9 mouse cellular contexts compared by ENCODE assay signal in the genomic region with DNA sequence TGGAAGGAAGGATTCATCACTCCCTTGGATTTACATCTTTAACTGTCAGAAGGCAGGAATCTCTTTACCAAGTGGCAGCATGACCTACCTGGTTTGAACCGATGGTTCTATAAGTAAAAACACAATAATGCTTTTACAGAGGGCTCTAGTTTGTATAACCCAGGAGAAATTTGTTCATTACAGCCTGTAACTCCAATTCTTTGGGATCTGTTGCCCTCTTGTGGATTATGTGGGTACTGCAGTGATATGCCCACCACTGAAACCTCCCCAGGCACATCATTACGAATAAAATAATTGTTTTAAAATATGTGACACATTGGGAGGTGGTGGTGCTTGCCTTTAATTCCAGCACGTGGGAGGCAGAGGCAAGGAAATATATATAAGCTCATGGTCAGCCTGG.
DNase-seq lines count a peak whose midpoint lies in the region; ATAC-seq and TF ChIP-seq lines count a peak whose summit lies in the region.
"Had no signal": no experiment of that assay in that cellular context is flagged by ENCODE, and none has a peak within 500 bp of the region (broad histone marks: within the 10 kb centered on the region; RNA-seq: fewer than 3 reads in every experiment).

No protein-coding gene starts in this region.

- peak; percentile 74 for DNase-seq in embryo, embryonic 10.5 days (ENCODE audit: low spot score)
- DNase-seq in left cerebral cortex, postnatal 36 days (ENCODE audit: low spot score in 2 of 2), result peak; percentile 18 to 57
- peak; percentile 40 for DNase-seq in neural tube, embryonic 10.5 days (ENCODE audit: extremely low spot score, low spot score)
- peak; percentile 21 for DNase-seq in thymus, postnatal 14 days

- no peaks in the 10 kb centered on the region for H3K4me1 ChIP-seq in intestine, postnatal 0 days (replicated peaks; ENCODE audit: control insufficient read depth, insufficient read depth, low read length)
- H3K4me1 ChIP-seq in intestine, embryonic 15.5 days (replicated peaks), result no peaks in the 10 kb centered on the region
- H3K4me1 ChIP-seq in hindbrain, embryonic 12.5 days, result no peaks in the 10 kb centered on the region
- H3K4me1 ChIP-seq: liver, embryonic 15.5 days had no signal

- H3K9me3 ChIP-seq in intestine, postnatal 0 days (ENCODE audit: control insufficient read depth), result no peaks in the 10 kb centered on the region
- no peaks in the 10 kb centered on the region for H3K9me3 ChIP-seq in intestine, embryonic 15.5 days
- H3K9me3 ChIP-seq in hindbrain, embryonic 12.5 days (replicated peaks), result no peaks in the 10 kb centered on the region
- H3K9me3 ChIP-seq: liver, embryonic 15.5 days had no signal

- H3K27me3 ChIP-seq in intestine, postnatal 0 days (replicated peaks; ENCODE audit: control insufficient read depth, insufficient read depth, low read length), result no peaks in the 10 kb centered on the region
- H3K27me3 ChIP-seq in intestine, embryonic 15.5 days (replicated peaks), result no peaks in the 10 kb centered on the region
- H3K27me3 ChIP-seq in hindbrain, embryonic 12.5 days, result no peaks in the 10 kb centered on the region
- H3K27me3 ChIP-seq: liver, embryonic 15.5 days had no signal

- peak; percentile 84 for TF ChIP-seq CTCF in intestine, postnatal 0 days (IDR thresholded peaks at IDR 0.05; ENCODE audit: low read depth)

- no peak overlapping the region for H3K27ac ChIP-seq in intestine, postnatal 0 days (ENCODE audit: low read depth, low read length)
- H3K27ac ChIP-seq in intestine, embryonic 15.5 days, result no peak overlapping the region
- no peak overlapping the region for H3K27ac ChIP-seq in hindbrain, embryonic 12.5 days
- H3K27ac ChIP-seq: liver, embryonic 15.5 days had no signal

- intact Hi-C loops in left cerebral cortex, postnatal 36 days (cut with DNase I), result loop anchor here (1.0 to 5.0 kb wide), 3 partner anchors 238 to 1173 kb away; no protein-coding TSS in a partner anchor

- H3K4me3 ChIP-seq in intestine, postnatal 0 days (ENCODE audit: low read depth, low read length), result no peak overlapping the region
- H3K4me3 ChIP-seq in intestine, embryonic 15.5 days (replicated peaks), result no peak overlapping the region
- H3K4me3 ChIP-seq in hindbrain, embryonic 12.5 days, result no peak overlapping the region
- H3K4me3 ChIP-seq: liver, embryonic 15.5 days had no signal

- WGBS in intestine, postnatal 0 days, result 10% methylated on average over 3 of the region's 3 CpGs
- WGBS in intestine, embryonic 15.5 days, result 17% methylated on average over 3 of the region's 3 CpGs
- WGBS in hindbrain, embryonic 12.5 days, result 17% methylated on average over 3 of the region's 3 CpGs

- H3K9ac ChIP-seq in intestine, postnatal 0 days (ENCODE audit: low read depth, low read length), result no peak overlapping the region
- H3K9ac ChIP-seq in intestine, embryonic 15.5 days, result no peak overlapping the region
- no peak overlapping the region for H3K9ac ChIP-seq in hindbrain, embryonic 12.5 days
- H3K9ac ChIP-seq: liver, embryonic 15.5 days had no signal

- no peak overlapping the region for H3K4me2 ChIP-seq in intestine, postnatal 0 days (replicated peaks; ENCODE audit: low read depth)
- no peak overlapping the region for H3K4me2 ChIP-seq in intestine, embryonic 15.5 days (replicated peaks)
- no peak overlapping the region for H3K4me2 ChIP-seq in hindbrain, embryonic 12.5 days (replicated peaks)
- H3K4me2 ChIP-seq: liver, embryonic 15.5 days had no signal

- ATAC-seq in intestine, postnatal 0 days, result no peak
- ATAC-seq in intestine, embryonic 15.5 days, result no peak
- ATAC-seq in activated CD4-positive, CD25-positive, alpha-beta regulatory T cell, adult 4 months, result peak; percentile 43
- peak; percentile 48; the same call in 1 of the 2 replicates for ATAC-seq in hindbrain, embryonic 12.5 days (ENCODE audit: low FRiP score)

- H3K36me3 ChIP-seq in intestine, postnatal 0 days (ENCODE audit: control insufficient read depth, insufficient read depth), result no peaks in the 10 kb centered on the region
- no peaks in the 10 kb centered on the region for H3K36me3 ChIP-seq in intestine, embryonic 15.5 days
- no peaks in the 10 kb centered on the region for H3K36me3 ChIP-seq in hindbrain, embryonic 12.5 days
- H3K36me3 ChIP-seq: liver, embryonic 15.5 days had no signal

Comparison
In these comparisons a context has a peak if more than half of its experiments do, and no peak if none do; other contexts are left out.
1. ATAC-seq: peak in activated CD4-positive, CD25-positive, alpha-beta regulatory T cell, adult 4 months (single experiment) and hindbrain, embryonic 12.5 days (single experiment); none in intestine, postnatal 0 days (single experiment) and intestine, embryonic 15.5 days (single experiment).
2. DNase-seq: peak in every context shown above with its lines; median percentile 74 in embryo, embryonic 10.5 days; 40 in neural tube, embryonic 10.5 days; 38 in left cerebral cortex, postnatal 36 days; 21 in thymus, postnatal 14 days.